Mouse (Mus musculus) intestine, postnatal 0 days (tissue): ENCODE results near the gene Gnaq. TPM values are rescaled to one million over a fixed set of nuclear protein-coding genes. Genes with fewer than 3 reads are reported as not detected.
A peak's percentile ranks its signal among the peaks of the same experiment; 100 is the strongest.
"Not testable (repeated sequence)": the region's sequence is repeated elsewhere in the genome, so short reads cannot be mapped to it uniquely, and the experiment has no call there.

ENCODE experiments used
- ATAC-seq: fragments of 200-750 bp; cut with Nextera tagmentation; 2 replicates; pipeline ENCODE4 v1.8.0; 2017; ENCODE audit warnings: mild to moderate bottlenecking, moderate TSS enrichment, moderate library complexity
- H3K27ac ChIP-seq: fragments of 300-500 bp; sonication (generic); 2 replicates; pipeline ENCODE4 v1.5.1; 2014; ENCODE audit warnings: mild to moderate bottlenecking, low read depth, low read length, moderate library complexity
- H3K27me3 ChIP-seq: fragments of 300-500 bp; sonication (generic); replicated peaks from 2 replicates; pipeline ENCODE4 v1.6.1; 2014; ENCODE audit warnings: low read length, mixed read lengths; ENCODE audit not compliant: control insufficient read depth, insufficient read depth
- H3K36me3 ChIP-seq: fragments of 300-500 bp; sonication (generic); 2 replicates; pipeline ENCODE4 v1.6.1; 2014; ENCODE audit warnings: mild to moderate bottlenecking, moderate library complexity; ENCODE audit not compliant: control insufficient read depth, insufficient read depth
- H3K4me1 ChIP-seq: fragments of 300-500 bp; sonication (generic); replicated peaks from 2 replicates; pipeline ENCODE4 v1.6.1; 2014; ENCODE audit warnings: antibody characterized with exemption, low read length, mixed read lengths; ENCODE audit not compliant: control insufficient read depth, insufficient read depth
- H3K4me2 ChIP-seq: fragments of 300-500 bp; sonication (generic); replicated peaks from 2 replicates; pipeline ENCODE4 v1.6.1; 2014; ENCODE audit warnings: low read depth, mild to moderate bottlenecking, moderate library complexity
- H3K4me3 ChIP-seq: fragments of 300-500 bp; sonication (generic); 2 replicates; pipeline ENCODE4 v1.5.1; 2014; ENCODE audit warnings: low read depth, low read length
- H3K9ac ChIP-seq: fragments of 300-500 bp; sonication (generic); 2 replicates; pipeline ENCODE4 v1.6.1; 2014; ENCODE audit warnings: mild to moderate bottlenecking, low read depth, low read length
- H3K9me3 ChIP-seq: fragments of 300-500 bp; sonication (generic); 2 replicates; pipeline ENCODE4 v1.6.1; 2016; ENCODE audit warnings: mixed run types; ENCODE audit not compliant: control insufficient read depth
- CTCF ChIP-seq: sonication (generic); IDR thresholded peaks from 2 replicates; pipeline ENCODE4 v1.5.1; 2016; ENCODE audit warnings: low read depth, mild to moderate bottlenecking, control low read depth, antibody characterized with exemption, moderate library complexity
- WGBS: fragments of 180-500 bp; shearing (Covaris S2); extraction: QIAGEN DNeasy Blood & Tissue Kit; methylation state at CpG from one replicate; pipeline ENCODE4 v1.1.7; 2014; 5-methylcytosine and 5-hydroxymethylcytosine counted together
- polyA plus RNA-seq: library from polyadenylated mRNA; unstranded; fragments of >200 nt; fragmentation: Nextera tagmentation; extraction: Ambion mirVana; gene quantifications from 2 replicates; pipeline ENCODE4 v1.2.1, GENCODE M21; 2015

Gene Gnaq
- 17.1 and 17.8 TPM in 2 replicates for polyA plus RNA-seq

DNA sequence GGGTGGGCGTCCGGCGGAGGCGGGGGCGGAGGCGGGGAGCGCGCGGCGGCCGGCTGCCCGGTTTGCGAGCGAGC is at the start of gene Gnaq:
TSS of gene Gnaq (plus strand) at position 41 of the 74 bp plus-strand sequence.
- ATAC-seq = no peak
- Histone ChIP-seq H3K27ac (peak within 1 kb of the TSS; percentile 97), H3K36me3 (no peaks in the 10 kb centered on the region), H3K4me3 (peak within 1 kb of the TSS; percentile 97), H3K9me3 (no peaks in the 10 kb centered on the region), H3K9ac (peak within 1 kb of the TSS; percentile 96), H3K4me2 (peak within 1 kb of the TSS; percentile 88), H3K4me1 (peaks cover 5% of the 10 kb centered on the region; the same call in 1 of the 2 replicates), H3K27me3 (no peaks in the 10 kb centered on the region)
- WGBS = 0% methylated on average over 4 of the region's 14 CpGs
- no peak for TF ChIP-seq CTCF

GRCm38 (mm10) chr19:16083981-16084630 is 48.5 kb upstream of the Gnaq start:
- not testable (repeated sequence) for H3K27ac ChIP-seq, H3K9ac ChIP-seq, H3K27me3 ChIP-seq, ATAC-seq, H3K4me2 ChIP-seq, H3K9me3 ChIP-seq, H3K36me3 ChIP-seq, H3K4me3 ChIP-seq, H3K4me1 ChIP-seq
- WGBS = 93% methylated on average over 21 of the region's 21 CpGs

DNA sequence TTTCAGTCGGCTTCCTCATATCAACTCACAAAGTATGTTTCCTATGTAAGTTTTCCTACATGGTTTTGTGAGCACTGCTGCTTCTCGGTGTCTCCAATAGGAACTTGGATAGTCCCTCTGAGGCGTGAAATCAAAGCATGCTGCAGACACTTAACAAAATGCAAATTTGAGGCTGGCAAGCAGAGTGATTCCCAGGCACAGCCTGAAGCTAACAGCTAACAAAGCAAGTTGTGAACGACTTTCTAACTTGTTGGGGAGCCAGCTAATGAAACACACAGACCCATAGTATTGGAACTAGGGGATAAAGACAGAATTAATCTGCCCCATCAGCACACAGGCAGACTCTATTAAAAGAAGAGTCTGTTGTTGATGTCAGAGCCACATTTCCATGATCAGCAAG is 47.4 kb upstream of the Gnaq start:
- Histone ChIP-seq H3K27ac (no peak overlapping the region), H3K4me3 (no peak overlapping the region), H3K4me2 (no peak overlapping the region), H3K4me1 (no peaks in the 10 kb centered on the region), H3K9ac (no peak overlapping the region), H3K36me3 (no peaks in the 10 kb centered on the region), H3K9me3 (no peaks in the 10 kb centered on the region), H3K27me3 (no peaks in the 10 kb centered on the region)
- 80% methylated on average over 4 of the region's 4 CpGs for WGBS
- no peak for ATAC-seq
- TF ChIP-seq CTCF = no peak

DNA sequence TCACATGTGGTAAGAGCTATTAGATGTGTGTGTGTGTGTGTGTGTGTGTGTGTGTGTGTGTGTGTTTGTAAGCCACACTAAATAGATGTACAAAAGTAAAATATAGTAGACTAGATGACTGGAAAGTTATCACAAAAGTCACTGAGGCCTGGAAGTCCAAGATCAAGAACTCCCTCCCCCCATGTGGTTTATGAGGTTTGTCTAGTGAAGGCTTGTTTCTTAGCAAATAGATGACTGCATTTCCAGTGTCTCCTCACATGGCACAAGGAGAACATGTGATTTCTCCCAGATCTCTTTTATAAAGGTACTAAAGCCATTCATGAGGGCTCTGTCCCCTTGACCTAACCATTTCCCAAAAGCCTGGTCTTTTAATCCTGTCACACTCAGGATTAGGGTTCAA is 46.5 kb upstream of the Gnaq start:
- Histone ChIP-seq H3K9ac (no peak overlapping the region), H3K27ac (no peak overlapping the region), H3K4me3 (no peak overlapping the region), H3K27me3 (no peaks in the 10 kb centered on the region), H3K9me3 (no peaks in the 10 kb centered on the region), H3K4me1 (no peaks in the 10 kb centered on the region), H3K4me2 (no peak overlapping the region), H3K36me3 (no peaks in the 10 kb centered on the region)
- ATAC-seq = no peak
- TF ChIP-seq CTCF = no peak

- Histone ChIP-seq H3K4me3 (no peak overlapping the region), H3K4me1 (no peaks in the 10 kb centered on the region), H3K9ac (no peak overlapping the region), H3K4me2 (no peak overlapping the region), H3K27me3 (no peaks in the 10 kb centered on the region), H3K9me3 (no peaks in the 10 kb centered on the region), H3K27ac (no peak overlapping the region), H3K36me3 (no peaks in the 10 kb centered on the region)
- no peak for TF ChIP-seq CTCF
- ATAC-seq = no peak
These were observed 46.0 kb upstream of the Gnaq start for GRCm38 (mm10) chr19:16086581-16086980.

- Histone ChIP-seq H3K4me2 (no peak overlapping the region), H3K4me3 (no peak overlapping the region), H3K4me1 (no peaks in the 10 kb centered on the region), H3K9ac (no peak overlapping the region), H3K9me3 (no peaks in the 10 kb centered on the region), H3K27me3 (no peaks in the 10 kb centered on the region), H3K27ac (no peak overlapping the region), H3K36me3 (no peaks in the 10 kb centered on the region)
- no peak for TF ChIP-seq CTCF
- no peak for ATAC-seq
These were observed 45.2 kb upstream of the Gnaq start for GRCm38 (mm10) chr19:16087391-16087790.

DNA sequence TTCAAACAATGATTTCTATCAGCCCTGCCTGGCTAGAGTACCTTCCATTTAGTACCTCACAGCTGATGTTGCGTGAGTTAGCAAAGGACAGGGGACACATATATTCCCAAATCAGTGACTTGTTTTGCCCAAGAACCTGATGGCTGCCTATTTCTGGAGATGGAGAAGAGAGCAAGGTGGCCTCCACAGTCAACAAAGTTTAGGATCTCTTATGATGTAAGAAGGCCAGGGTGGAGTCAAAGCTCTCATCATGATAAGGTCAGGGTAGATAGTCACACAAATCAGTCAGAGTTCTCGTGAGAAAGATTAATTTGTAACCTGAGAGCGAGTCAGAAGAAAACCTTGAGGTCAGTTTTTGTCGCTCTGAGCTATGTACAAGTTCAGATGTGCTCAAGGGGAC is 39.0 kb upstream of the Gnaq start:
- no peaks in the 10 kb centered on the region for H3K36me3 ChIP-seq
- no peak overlapping the region for H3K27ac ChIP-seq
- ATAC-seq = no peak
- no peaks in the 10 kb centered on the region for H3K27me3 ChIP-seq
- no peak overlapping the region for H3K9ac ChIP-seq
- no peak overlapping the region for H3K4me3 ChIP-seq
- no peak overlapping the region for H3K4me2 ChIP-seq
- WGBS = 59% methylated on average over 4 of the region's 4 CpGs
- TF ChIP-seq CTCF = no peak
- no peaks in the 10 kb centered on the region for H3K4me1 ChIP-seq
- H3K9me3 ChIP-seq = no peaks in the 10 kb centered on the region
